Mouse (Mus musculus) heart, postnatal 25 days (tissue): ENCODE data around the gene Igsf23. TPM values are rescaled to one million over a fixed set of nuclear protein-coding genes. Genes with fewer than 3 reads are reported as not detected.
"Not testable (repeated sequence)": the region's sequence is repeated elsewhere in the genome, so short reads cannot be mapped to it uniquely, and the experiment has no call there.

Source experiments
- DNase-seq: peaks from one replicate; pipeline ENCODE4 v3.0.0; 2022; ENCODE audit warnings: low spot score
- intact Hi-C: fragments of 180-260 bp; cut with DNase I; formaldehyde crosslinking; loops from one replicate; pipeline ENCODE4 v1.15.1; 2025
- total RNA-seq, 2 experiments: library from RNA; stranded (reverse); gene quantifications; 2 replicates each; pipeline ENCODE4 v1.2.3; 2021

Gene Igsf23
- total RNA-seq, 2 experiments from 2014 or later, result 1.8 to 2.8 TPM

GRCm38 (mm10) chr7:19939555-19940235, 10.9 kb downstream of the Igsf23 start:
- intact Hi-C loops, result loop anchor here (2.0 kb wide), 1 partner anchor 19 kb away; the partner anchor contains the start of gene Pvr
- DNase-seq, result peak; percentile 86

- intact Hi-C loops, result no loop called here
- no peak for DNase-seq
Observed at GRCm38 (mm10) chr7:19937229-19937821, 13.2 kb downstream of the Igsf23 start.

DNA sequence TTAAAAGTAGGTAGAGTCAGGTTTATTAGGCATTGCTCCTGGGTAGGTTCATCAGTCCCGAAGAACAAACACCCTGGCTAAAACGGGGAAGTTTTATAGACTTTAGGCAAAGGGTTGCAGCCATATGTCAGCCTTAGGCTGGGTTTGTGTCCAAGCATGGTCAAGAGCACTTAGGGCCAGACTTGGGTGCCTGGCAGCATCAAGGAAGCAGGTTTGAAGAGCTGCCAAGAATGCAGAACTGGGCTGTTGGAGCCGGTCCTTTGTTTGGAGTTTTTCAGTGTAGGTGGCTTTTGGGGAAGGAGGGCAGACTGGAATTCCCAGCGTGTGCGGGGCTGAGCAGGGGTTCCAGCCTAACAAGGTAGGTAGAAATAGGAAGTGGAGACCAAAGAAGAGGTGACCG, 14.6 kb downstream of the Igsf23 start:
- DNase-seq, result no peak
- intact Hi-C loops, result no loop called here

GRCm38 (mm10) chr7:19935171-19935751, 15.3 kb downstream of the Igsf23 start:
- intact Hi-C loops, result no loop called here
- peak; percentile 51 for DNase-seq

- peak; percentile 72 for DNase-seq
- intact Hi-C loops, result no loop called here
Observed at GRCm38 (mm10) chr7:19932877-19933809, 17.4 kb downstream of the Igsf23 start.

GRCm38 (mm10) chr7:19932133-19932876, 18.3 kb downstream of the Igsf23 start:
- no peak for DNase-seq
- intact Hi-C loops, result no loop called here

GRCm38 (mm10) chr7:19930481-19930880, 20.1 kb downstream of the Igsf23 start:
- DNase-seq, intact Hi-C loops: not testable (repeated sequence)

GRCm38 (mm10) chr7:19928486-19928885, 22.1 kb downstream of the Igsf23 start:
- no peak for DNase-seq
- intact Hi-C loops, result no loop called here

DNA sequence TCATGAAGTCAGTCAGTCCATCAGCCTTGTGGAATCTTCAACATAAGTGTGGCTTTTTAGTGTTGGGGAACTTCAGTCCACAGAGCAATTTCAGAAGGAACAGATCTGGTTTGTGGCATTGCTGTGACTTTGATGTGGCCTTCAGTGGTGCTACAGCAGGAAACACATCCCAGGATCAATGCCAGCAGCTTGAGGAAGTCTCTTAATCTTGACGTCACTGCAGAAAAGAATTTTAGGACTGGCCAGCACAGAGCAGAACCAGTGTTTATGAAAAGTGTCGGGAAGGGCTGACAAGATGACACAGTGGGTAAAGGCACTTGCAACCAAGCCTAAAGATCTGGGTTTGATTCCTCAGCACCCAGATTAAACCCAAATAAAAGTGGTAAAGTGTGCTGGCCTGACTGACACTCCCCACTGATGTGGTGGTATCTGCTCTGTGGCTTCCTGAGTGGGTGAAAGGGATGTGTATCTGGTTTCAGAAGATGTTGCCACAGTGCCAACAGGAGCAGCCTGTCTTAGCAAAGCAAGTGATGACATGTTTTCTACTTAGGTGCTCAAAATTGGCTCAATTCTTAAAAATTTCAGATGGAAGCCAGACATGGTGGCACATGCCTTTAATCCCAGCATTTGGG, 23.6 kb downstream of the Igsf23 start:
- no peak for DNase-seq
- intact Hi-C loops, result no loop called here

- intact Hi-C loops, result no loop called here
- DNase-seq, result no peak
Observed at GRCm38 (mm10) chr7:19925376-19925775, 25.2 kb downstream of the Igsf23 start.

DNA sequence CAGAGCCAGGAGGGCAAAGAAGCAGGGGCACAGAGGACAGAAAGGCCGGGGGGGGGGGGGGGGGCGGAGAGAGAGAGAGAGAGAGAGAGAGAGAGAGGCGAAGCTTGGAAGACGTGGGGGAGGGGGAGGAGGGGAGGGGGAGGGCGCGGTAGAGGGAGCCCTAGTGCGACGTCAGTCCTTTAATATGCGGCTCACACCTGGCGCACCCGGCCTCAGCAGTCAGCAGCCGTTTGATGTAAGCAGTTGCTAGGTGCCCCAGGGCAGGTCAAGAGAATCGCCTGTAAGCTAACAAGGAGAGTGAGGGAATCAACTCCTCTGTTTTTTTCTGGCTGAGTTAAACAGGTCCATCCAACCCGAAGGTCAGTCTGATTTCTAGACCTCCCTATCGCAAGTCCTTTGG, 26.8 kb downstream of the Igsf23 start:
- intact Hi-C loops, result no loop called here
- no peak for DNase-seq

- intact Hi-C loops, result no loop called here
Observed at GRCm38 (mm10) chr7:19923354-19923753, 27.2 kb downstream of the Igsf23 start.

DNA sequence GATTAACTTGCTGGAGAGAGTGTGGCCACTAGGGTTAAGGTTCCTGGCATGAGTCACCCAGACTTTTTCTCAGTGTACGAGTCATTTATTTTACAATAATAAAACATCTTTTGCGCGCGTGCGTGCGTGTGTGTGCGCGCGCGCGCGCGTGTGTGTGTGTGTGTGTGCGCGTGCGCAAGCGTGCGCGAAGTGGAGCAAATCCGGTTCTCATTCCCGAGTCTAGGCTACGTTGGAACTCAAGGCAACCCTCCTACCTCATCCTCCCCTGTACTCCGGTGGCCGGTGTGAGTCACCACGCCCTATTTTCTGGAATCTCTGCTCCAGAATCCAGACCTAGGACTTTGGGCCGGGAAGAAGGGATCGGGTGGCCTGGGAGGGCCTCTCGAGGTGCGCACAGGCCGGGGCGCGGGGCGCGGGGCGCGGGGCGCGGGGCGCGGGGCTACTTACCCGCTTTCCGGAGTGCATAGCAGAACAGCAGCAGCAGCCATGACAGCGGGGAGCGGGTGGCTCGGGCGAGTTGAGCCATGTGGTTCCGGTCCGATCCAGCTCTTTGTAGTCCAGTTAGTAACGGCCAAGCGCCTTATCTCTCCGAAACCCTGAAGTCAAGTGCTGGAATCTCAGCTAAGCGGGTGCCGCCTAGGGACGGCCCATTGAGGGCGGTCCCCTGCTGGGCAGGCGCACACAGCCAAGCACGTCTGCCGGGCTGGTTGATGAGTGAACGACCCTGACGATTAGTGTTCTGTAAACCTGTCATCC, 29.9 kb downstream of the Igsf23 start, which contains the start of gene Pvr:
Pvr (minus strand) TSS at position 655 of the 756 bp plus-strand sequence.
- intact Hi-C loops, result loop anchor here (2.0 kb wide), 1 partner anchor 20 kb away; no protein-coding TSS in a partner anchor
- DNase-seq, result peak; percentile 77

More at GRCm38 (mm10) chr7:19923354-19923753, 27.2 kb downstream of the Igsf23 start:
- DNase-seq, result no peak

DNA sequence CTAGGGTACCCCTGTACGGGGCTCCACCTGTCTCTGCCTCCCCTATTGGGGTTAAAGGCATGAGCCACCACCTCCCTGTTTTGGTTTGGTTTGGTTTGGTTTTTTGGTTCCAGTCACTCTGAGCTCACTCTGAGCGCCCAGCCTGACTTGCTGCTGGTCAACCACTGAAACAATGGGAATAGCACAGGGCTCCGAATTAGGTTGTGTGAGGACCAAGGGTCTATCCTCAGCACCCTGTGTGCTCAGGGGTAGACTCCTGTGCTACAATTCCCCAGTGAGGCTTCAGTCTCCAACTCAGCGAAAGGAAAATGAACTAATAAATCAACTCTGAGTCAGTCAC, 30.4 kb downstream of the Igsf23 start:
- intact Hi-C loops, result loop anchor here (2.0 kb wide), 1 partner anchor 21 kb away; no protein-coding TSS in a partner anchor
- DNase-seq, result no peak

DNA sequence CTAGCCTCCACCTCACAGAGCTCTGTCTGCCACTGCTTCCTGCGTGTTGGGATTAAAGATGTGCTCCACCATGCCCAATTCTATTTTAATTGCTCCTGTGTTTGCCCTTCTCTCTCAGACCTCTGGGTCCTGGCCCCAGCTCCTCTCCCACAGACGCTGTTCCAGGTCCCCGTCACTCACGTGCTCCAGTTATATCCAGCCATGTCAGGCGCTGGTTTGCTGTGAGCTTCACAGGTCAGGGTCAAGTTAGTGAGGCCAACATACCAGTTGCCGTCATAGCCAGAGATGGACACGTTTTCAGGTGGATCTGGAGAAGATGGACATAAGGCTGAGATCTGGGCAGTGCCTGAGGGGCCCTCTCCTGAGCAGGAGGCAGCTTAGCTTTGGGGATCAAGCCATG, 36.0 kb downstream of the Igsf23 start:
- DNase-seq, result no peak
- intact Hi-C loops, result no loop called here

DNA sequence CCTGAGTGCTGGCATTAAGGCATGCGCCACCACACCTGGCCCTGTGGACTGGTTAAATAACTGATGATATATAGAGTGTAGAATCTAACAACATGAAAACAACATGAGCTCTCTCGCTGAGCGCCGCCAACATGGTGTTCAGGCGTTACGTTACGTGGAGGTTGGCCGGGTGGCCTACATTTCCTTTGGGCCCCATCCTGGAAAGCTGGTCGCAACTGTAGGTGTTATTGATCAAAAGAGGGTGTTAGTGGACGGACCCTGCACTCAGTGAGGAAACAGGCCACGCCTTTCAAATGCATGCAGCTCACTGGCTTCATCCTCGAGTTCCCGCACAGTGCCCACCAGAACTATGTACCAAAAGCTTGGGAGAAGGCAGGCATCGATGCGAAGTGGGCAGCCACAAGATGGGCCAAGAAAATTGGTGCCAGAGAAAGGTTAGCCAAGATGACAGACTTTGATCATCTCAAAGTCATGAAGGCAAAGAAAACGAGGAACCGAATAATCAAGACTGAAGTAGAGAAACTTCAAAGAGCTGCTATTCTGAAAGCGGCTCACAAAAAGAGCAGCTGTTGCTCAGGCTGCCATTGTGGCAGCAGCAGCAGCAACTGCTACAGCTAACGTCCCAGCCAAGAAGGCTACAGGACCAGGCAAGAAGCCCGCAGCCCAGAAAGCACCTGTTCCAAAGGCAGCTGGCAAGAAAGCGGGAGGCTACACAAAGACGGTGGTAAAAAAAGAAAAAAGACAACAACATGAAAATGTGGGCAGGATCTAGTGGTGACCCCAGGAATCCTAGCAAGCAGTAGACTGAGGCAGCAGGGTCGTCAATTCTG, 38.6 kb downstream of the Igsf23 start:
- no peak for DNase-seq
- intact Hi-C loops, result loop anchor here (1.0 kb wide), 1 partner anchor 7 kb away; no protein-coding TSS in a partner anchor

GRCm38 (mm10) chr7:19911292-19911658, 39.3 kb downstream of the Igsf23 start:
- DNase-seq, result no peak
- intact Hi-C loops, result loop anchor here (1.0 kb wide), 1 partner anchor 8 kb away; no protein-coding TSS in a partner anchor
